Mouse (Mus musculus) urinary bladder, adult 18-20 months (tissue): ENCODE data around the gene Vmn2r7.
A peak's percentile ranks its signal among the peaks of the same experiment; 100 is the strongest.
"Not testable (repeated sequence)": the region's sequence is repeated elsewhere in the genome, so short reads cannot be mapped to it uniquely, and the experiment has no call there.

Source experiments
- DNase-seq, 2 experiments: peaks; one replicate each; pipeline ENCODE4 v3.0.0; 2022; ENCODE audit warnings: low spot score in 2 of 2, mixed read lengths in 2 of 2

The Vmn2r7 gene

GRCm38 (mm10) chr3:64844665-64845064, at the start of gene Vmn2r7:
Gene Vmn2r7, minus strand, starts transcription at chr3:64844765.
- DNase-seq = not testable (repeated sequence)

GRCm38 (mm10) chr3:64889725-64890124, 45.2 kb upstream of the Vmn2r7 start:
- no peak for DNase-seq

GRCm38 (mm10) chr3:64878199-64878977, 33.8 kb upstream of the Vmn2r7 start:
- no peak for DNase-seq

- DNase-seq = no peak
Measured at GRCm38 (mm10) chr3:64876669-64877068, 32.1 kb upstream of the Vmn2r7 start.

GRCm38 (mm10) chr3:64842881-64843280, 1.7 kb downstream of the Vmn2r7 start:
- no peak for DNase-seq

- DNase-seq = peak in 1 of 2 experiments; percentile 8
Measured at GRCm38 (mm10) chr3:64842299-64842698, 2.3 kb downstream of the Vmn2r7 start.

- DNase-seq = no peak
Measured at GRCm38 (mm10) chr3:64831134-64831533, 13.4 kb downstream of the Vmn2r7 start.

GRCm38 (mm10) chr3:64791245-64791591, 53.3 kb downstream of the Vmn2r7 start:
- no peak for DNase-seq

- DNase-seq = peak in 1 of 2 experiments; percentile 38
Measured at GRCm38 (mm10) chr3:64790509-64791244, 53.9 kb downstream of the Vmn2r7 start.

GRCm38 (mm10) chr3:64782901-64783300, 61.7 kb downstream of the Vmn2r7 start:
- no peak for DNase-seq

GRCm38 (mm10) chr3:64772132-64772531, 72.4 kb downstream of the Vmn2r7 start:
- no peak for DNase-seq

GRCm38 (mm10) chr3:64756145-64756544, 88.4 kb downstream of the Vmn2r7 start:
- DNase-seq = no peak

- not testable (repeated sequence) for DNase-seq
Measured at GRCm38 (mm10) chr3:64727187-64727970, 117.2 kb downstream of the Vmn2r7 start.

- DNase-seq = not testable (repeated sequence)
Measured at GRCm38 (mm10) chr3:64725736-64726135, 118.8 kb downstream of the Vmn2r7 start.

- not testable (repeated sequence) for DNase-seq
Measured at GRCm38 (mm10) chr3:64676069-64676468, 168.5 kb downstream of the Vmn2r7 start.
